Mouse (Mus musculus): ENCODE results near the gene Snap47.

Gene Snap47

GRCm38 (mm10) chr11:59451086-59451485 is at the start of gene Snap47:
Gene Snap47 (minus strand): TSS chr11:59451186.
- DNase-seq: no peak

GRCm38 (mm10) chr11:59497747-59498146 is 46.8 kb upstream of the Snap47 start:
- DNase-seq: no peak

- no peak for DNase-seq
Observed at GRCm38 (mm10) chr11:59496672-59497310, 45.8 kb upstream of the Snap47 start.

DNA sequence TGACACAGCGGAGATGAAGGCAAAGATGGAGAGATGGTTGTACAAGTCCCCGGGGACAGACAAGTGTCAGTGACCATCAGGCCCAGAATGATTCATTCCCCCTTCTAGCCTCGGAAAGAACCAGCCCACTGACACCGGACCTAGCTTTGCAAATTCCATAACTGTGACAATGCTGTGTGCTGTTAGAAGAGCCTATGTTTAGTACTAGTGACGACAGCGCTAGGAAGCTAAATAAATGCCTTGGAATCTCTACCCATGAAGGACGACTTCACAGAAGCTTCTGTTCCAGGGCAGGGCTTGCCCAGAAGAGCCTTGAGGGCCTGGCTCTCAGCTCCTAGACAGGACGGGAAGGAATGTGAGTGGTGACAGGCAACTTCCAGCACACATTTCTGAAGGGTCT is 35.2 kb upstream of the Snap47 start:
- no peak for DNase-seq

DNA sequence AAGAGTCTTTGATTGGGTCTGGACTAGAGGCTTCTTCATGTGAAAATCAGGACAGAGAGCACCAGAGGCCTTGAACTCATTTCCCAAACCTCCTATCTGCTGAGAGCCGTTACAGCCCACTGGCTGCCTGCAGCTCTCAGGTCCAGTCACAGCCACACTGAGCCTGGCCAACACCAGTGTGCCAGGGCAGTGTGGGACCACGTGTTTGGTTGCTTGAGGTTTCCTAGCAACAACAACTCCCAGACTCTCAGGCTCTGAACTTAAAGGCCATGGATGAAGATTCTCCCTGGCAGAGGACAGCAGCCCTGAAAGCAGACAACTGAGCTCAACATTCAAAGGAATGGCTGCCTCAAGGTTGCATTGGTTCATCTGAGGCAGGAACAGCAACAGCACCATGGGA is 34.7 kb upstream of the Snap47 start:
- no peak for DNase-seq

DNA sequence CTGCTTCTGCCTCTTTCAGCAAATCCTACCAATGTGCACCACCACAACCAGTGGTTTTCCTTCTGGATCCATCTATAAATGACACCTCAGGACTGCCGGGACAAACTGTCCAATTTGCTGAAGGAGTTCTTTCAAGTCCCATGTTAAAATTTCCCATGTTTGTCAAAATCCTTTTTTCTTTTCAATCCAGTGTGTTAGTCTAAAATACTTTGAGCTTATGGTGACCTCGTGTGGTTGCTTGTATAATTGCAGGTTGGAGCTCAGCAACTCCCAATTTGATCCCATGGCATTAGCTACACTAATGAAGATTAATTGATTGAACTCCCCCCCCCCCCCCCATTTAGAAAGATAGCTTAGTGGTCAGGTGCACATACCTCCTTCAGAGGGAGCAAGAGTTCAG is 32.2 kb upstream of the Snap47 start:
- DNase-seq: no peak

GRCm38 (mm10) chr11:59477240-59477639 is 26.3 kb upstream of the Snap47 start:
- no peak for DNase-seq

- DNase-seq: peak; percentile 86
Observed at GRCm38 (mm10) chr11:59472326-59472677, 21.3 kb upstream of the Snap47 start, which contains the start of gene Zfp867. Gene Zfp867 (minus strand): TSS chr11:59472474.

DNA sequence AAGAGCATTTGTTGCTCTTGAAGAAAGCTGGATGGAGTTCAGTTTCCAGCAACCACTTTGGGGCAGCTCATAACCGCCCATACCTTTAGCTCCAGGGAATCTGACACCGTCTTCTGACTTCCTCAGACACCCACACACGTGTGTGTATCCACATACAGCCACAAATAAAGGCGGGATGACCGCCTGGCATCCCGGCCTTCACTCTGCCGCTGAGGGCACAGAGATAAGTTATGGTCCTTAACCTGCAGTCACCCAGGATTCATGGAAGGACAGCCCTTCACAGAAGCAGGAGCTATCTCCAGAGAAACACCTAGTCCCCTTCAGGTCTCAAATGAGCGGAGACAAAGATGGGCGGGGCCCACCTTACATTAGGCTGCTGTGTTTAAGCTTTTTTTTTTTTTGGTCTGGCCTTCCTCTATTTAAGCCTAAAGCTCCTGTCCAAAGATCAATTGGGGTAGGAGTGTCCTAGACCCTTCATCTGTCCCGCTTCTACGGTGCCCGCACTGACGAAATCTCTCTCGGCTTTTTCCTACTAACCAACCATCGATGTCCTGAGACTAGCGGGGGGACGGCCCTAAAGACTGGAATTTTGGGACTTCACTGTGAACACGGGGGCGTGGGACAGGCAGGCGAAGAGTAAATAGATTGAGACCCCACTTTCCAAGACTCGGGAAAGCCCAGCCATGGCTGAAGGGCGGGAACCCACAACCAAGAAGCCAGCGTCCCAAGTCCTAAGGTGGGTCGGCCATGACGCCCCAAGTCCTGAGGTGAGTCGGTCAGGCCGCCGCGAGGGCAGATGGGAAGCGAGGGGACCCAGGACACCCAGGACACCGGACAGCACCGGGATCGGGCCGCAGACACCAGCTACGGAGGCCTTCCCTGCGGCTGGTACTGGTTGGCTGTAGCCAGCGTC is 20.7 kb upstream of the Snap47 start:
- DNase-seq: no peak

- no peak for DNase-seq
Observed at GRCm38 (mm10) chr11:59460459-59460858, 9.5 kb upstream of the Snap47 start.

- DNase-seq: peak; percentile 24
Observed at GRCm38 (mm10) chr11:59458973-59459372, 8.0 kb upstream of the Snap47 start.

DNA sequence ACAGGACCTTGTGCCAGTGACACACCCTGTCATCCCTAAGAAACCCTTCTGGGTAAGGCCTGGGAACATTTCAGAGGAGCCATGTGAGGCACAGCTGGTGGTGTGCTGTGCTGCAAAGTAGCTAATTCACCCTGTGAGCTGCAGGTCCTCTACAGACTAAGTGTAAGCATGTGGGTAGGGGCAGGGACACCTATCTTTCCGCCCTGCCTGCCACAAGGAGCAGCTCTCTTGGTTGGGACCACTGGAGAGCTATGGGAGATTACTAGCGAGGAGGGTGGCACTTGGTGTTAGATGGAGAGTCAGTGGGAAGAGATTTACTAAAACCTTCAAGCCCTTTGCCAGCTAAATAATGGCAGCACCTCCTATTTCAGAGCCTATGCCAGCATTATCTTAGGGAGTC is 5.9 kb upstream of the Snap47 start:
- no peak for DNase-seq

DNA sequence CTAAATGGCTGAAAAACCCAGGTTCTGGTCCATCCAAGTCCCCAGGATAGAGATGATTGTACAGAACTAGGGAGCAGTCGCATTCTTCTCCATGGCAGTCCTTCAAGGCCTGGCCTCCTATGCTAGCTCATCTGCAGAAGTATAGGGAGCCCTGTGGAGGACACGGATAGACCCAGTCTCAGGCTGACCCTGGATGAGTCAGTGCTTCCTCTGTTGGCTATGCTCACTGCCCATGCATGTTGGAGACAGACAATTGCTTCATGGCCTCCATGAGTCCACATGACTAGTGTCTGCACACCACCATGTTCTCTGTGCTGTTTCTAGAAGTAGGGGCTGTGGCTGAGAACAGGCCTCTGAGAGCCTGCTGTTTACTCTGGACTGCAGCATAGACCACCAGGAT is 5.4 kb upstream of the Snap47 start:
- no peak for DNase-seq

- DNase-seq: no peak
Observed at GRCm38 (mm10) chr11:59450230-59450771, 685 bp downstream of the Snap47 start.

DNA sequence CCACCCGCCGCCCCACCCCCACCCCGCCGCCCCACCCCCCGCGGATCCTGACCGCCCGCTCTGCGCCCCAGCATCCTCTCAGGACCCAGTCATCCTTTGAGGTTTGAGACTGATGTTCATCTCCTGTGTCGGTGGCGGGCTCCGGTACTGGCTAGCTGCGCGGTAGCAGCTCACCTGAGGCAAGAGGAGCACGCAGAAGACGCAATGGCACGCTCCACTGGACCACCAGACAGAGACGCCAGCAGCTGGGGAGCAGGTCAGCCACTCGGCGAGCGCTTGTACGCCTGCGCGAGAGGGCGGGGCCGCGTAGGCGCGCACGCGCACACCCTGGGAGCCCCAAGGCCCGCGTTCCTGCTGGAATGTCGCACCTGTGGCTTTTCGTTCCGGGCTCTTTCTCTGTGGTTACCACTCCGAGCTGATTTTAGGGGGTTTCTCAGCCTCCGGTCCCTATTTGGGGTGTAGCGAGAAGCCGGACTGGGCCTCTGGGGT is 1.2 kb downstream of the Snap47 start, which contains the start of gene Jmjd4:
Jmjd4 (plus strand) TSS at position 305 of the 489 bp plus-strand sequence.
- DNase-seq: peak; percentile 93

DNA sequence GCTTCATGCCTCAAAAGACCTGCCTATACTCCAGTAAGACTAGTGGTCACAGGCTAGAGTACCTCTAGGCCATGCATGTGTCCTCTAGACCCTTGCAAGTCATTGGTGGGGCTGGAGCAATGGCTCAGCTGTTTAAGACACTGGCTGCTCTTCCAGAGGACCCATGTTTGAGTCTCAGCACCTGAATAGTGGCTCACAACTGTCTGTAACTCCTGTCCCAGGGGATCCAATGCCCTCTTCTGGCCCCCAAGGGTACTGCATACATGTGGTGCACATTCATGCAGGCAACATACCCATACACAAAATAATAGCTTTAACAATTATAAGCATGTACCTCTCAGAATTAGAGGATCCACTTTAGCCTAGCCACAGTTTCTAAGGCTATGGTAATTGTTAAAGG is 7.9 kb downstream of the Snap47 start:
- no peak for DNase-seq

GRCm38 (mm10) chr11:59437954-59438353 is 13.0 kb downstream of the Snap47 start:
- no peak for DNase-seq

DNA sequence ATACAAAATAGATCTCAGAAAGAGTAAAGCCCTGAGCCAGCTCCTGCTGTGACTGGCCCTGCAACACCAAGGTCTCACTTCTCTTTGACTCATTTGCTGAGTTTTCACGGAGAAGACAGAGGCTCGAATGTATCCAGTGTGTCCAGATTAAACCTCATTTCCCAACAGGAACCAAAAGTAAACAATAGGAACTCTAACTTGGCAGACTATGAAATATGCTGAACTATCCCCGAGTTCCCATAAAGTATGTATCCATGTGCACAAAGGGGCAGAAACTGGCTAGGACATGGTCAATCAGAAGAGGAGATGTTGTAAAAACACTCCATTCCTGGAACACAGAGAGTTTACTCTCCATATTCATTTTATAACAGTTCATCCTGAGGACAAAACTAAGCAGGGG is 18.7 kb downstream of the Snap47 start:
- DNase-seq: no peak

DNA sequence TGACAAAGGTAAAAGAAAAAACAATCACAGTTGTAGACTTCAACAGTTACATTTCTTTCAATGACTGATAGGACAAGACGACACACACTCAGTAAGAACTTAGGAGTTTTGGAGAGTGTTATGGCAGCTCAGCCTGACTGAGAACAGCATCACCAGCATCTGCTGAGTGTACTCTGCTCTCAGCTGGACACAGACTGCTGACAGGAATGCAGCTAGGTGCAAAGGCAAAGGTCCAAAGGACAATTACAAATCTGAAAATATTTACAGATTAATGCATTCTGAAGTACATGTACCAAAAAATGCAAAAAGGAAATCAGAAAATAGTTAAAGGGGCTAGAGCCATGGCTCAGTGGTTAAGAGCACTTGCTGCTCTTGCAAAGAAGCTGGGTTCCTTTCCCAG is 21.0 kb downstream of the Snap47 start:
- no peak for DNase-seq

DNA sequence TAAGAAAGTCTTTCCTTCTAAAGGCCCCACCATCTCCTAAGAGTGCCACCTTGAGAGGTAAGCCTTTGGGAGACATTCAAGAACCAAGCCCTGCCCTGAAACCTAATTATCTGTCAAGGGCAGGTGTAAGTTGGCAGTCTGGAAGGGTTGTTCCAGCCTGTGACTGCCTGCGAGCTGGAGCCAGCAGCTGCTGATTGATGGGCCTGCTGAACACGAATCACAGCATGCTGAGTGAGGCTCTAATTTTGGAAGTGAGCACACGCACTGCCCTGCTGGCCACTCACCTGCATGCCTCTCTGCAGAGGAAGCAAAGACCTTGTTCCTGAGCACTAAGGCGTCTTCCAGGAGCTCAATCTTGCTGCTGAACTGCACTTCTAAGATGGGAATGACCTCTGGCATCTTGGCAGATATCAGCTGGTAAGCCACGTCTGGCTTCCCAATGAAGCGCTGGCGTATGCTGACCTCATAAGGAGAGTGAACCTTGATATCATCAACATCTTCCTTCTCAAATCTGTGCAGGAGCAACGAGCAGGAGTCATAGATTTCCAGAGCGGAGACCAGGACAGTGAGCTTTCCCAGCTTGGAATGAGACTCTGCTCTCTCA is 22.8 kb downstream of the Snap47 start:
- DNase-seq: no peak

GRCm38 (mm10) chr11:59425671-59426101 is 25.3 kb downstream of the Snap47 start:
- DNase-seq: peak; percentile 38

DNA sequence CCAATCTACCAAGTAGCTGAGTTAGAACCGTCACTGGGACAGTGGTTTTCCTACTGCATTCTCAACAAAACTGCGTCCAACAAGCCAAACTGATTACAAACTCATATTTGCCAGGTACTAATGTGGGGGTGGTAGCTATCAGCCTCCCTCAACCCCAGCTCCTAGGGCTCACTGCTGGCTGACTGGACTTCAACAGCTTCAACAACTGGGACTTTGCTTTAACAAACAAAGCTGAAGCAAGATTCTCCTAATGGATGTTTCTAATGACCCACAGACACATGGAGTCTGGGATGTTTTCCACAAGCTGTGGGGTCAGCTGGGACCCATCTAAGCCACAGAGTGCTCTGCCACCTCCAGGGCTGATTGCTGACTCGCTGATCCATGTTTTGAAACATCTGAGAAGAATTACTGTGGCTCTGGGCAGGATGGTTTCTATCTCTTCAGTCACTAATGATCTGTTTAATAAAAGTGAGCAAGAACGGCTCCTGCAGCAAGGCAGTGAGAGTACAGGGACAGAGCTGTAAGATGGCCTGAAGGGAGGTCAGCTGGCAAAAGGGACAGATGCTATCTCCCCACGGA is 27.9 kb downstream of the Snap47 start:
- DNase-seq: no peak

GRCm38 (mm10) chr11:59421967-59422366 is 29.0 kb downstream of the Snap47 start:
- no peak for DNase-seq

Measured in right cerebral cortex, postnatal 25 days (tissue).